Mouse (Mus musculus) stomach, postnatal 0 days (tissue): Measurements from ENCODE around the gene Icam5. TPM values are rescaled to one million over a fixed set of nuclear protein-coding genes. Genes with fewer than 3 reads are reported as not detected.

Experiments
- ATAC-seq: fragments of 200-750 bp; cut with Nextera tagmentation; 2 replicates; pipeline ENCODE4 v1.8.0; 2017; ENCODE audit not compliant: low FRiP score, low TSS enrichment
- DNase-seq: peaks from one replicate; pipeline ENCODE4 v3.0.0-alpha.2; 2016; ENCODE audit warnings: low spot score
- H3K27ac ChIP-seq: fragments of 300-500 bp; sonication (generic); replicated peaks from 2 replicates; pipeline ENCODE4 v1.5.1; 2014; ENCODE audit warnings: mild to moderate bottlenecking, control low read depth
- H3K27me3 ChIP-seq: fragments of 300-500 bp; sonication (generic); 2 replicates; pipeline ENCODE4 v1.6.1; 2014; ENCODE audit warnings: low read length; ENCODE audit not compliant: control insufficient read depth, insufficient read depth
- H3K36me3 ChIP-seq: fragments of 300-500 bp; sonication (generic); 2 replicates; pipeline ENCODE4 v1.6.1; 2014; ENCODE audit warnings: low read length, mixed read lengths; ENCODE audit not compliant: control insufficient read depth, insufficient read depth
- H3K4me1 ChIP-seq: fragments of 300-500 bp; sonication (generic); replicated peaks from 2 replicates; pipeline ENCODE4 v1.6.1; 2014; ENCODE audit warnings: antibody characterized with exemption; ENCODE audit not compliant: control insufficient read depth, insufficient read depth
- H3K4me2 ChIP-seq: fragments of 300-500 bp; sonication (generic); replicated peaks from 2 replicates; pipeline ENCODE4 v1.6.1; 2014; ENCODE audit warnings: low read depth, mild to moderate bottlenecking, control low read depth, moderate library complexity
- H3K4me3 ChIP-seq: fragments of 300-500 bp; sonication (generic); 2 replicates; pipeline ENCODE4 v1.5.1; 2014; ENCODE audit warnings: low read depth, low read length, control low read depth
- H3K9ac ChIP-seq: fragments of 300-500 bp; sonication (generic); 2 replicates; pipeline ENCODE4 v1.6.1; 2014; ENCODE audit warnings: mild to moderate bottlenecking, low read length, control low read depth, mixed read lengths
- H3K9me3 ChIP-seq: fragments of 300-500 bp; sonication (generic); 2 replicates; pipeline ENCODE4 v1.6.1; 2016; ENCODE audit warnings: low read length; ENCODE audit not compliant: control insufficient read depth
- CTCF ChIP-seq: IDR thresholded peaks from 2 replicates; pipeline ENCODE4 v1.5.1; 2016; ENCODE audit warnings: antibody characterized with exemption, low read depth, mild to moderate bottlenecking, moderate library complexity
- EP300 ChIP-seq: optimal IDR thresholded peaks from 2 replicates; pipeline ENCODE3; 2016; ENCODE audit warnings: antibody characterized with exemption
- WGBS: fragments of 180-500 bp; shearing (Covaris S2); extraction: QIAGEN DNeasy Blood & Tissue Kit; methylation state at CpG from one replicate; pipeline ENCODE4 v1.1.7; 2014; 5-methylcytosine and 5-hydroxymethylcytosine counted together
- polyA plus RNA-seq: library from polyadenylated mRNA; unstranded; fragments of >200 nt; fragmentation: Nextera tagmentation; extraction: Ambion mirVana; gene quantifications from 2 replicates; pipeline ENCODE4 v1.2.1, GENCODE M21; 2015

The Icam5 gene
- polyA plus RNA-seq, 1 experiment from 2014 or later = 0.27 TPM

GRCm38 (mm10) chr9:21001651-21002200, 30.1 kb upstream of the Icam5 start:
- Histone ChIP-seq H3K27ac (no peak overlapping the region), H3K9ac (no peak overlapping the region), H3K9me3 (no peaks in the 10 kb centered on the region), H3K27me3 (no peaks in the 10 kb centered on the region), H3K4me2 (peak overlapping the region; percentile 86), H3K4me3 (no peak overlapping the region), H3K36me3 (peaks cover 2% of the 10 kb centered on the region), H3K4me1 (no peaks in the 10 kb centered on the region)
- no peak for DNase-seq
- no peak for TF ChIP-seq CTCF
- no peak for TF ChIP-seq EP300
- 43% methylated on average over 6 of the region's 6 CpGs for WGBS
- no peak for ATAC-seq

- Histone ChIP-seq H3K4me3 (peak overlapping the region; percentile 73), H3K36me3 (peaks cover 7% of the 10 kb centered on the region), H3K27me3 (no peaks in the 10 kb centered on the region), H3K4me1 (no peaks in the 10 kb centered on the region), H3K4me2 (peak overlapping the region; percentile 86), H3K9me3 (no peaks in the 10 kb centered on the region), H3K9ac (peak overlapping the region; percentile 78), H3K27ac (peak overlapping the region; percentile 87)
- WGBS = 12% methylated on average over 7 of the region's 7 CpGs
- TF ChIP-seq EP300 (no peak), CTCF (no peak)
- DNase-seq = no peak
- ATAC-seq = peak; percentile 17; the same call in 1 of the 2 replicates
Observed at GRCm38 (mm10) chr9:21002270-21002626, 29.6 kb upstream of the Icam5 start.

GRCm38 (mm10) chr9:21002627-21003551, 29.0 kb upstream of the Icam5 start, which contains the start of gene Mrpl4:
Gene Mrpl4, plus strand, starts transcription at chr9:21002738.
- peak; percentile 83 for ATAC-seq
- WGBS = under 1% methylated on average over 72 of the region's 72 CpGs
- H3K4me2 ChIP-seq = peak within 1 kb of the TSS; percentile 86

GRCm38 (mm10) chr9:21007313-21007952, 24.4 kb upstream of the Icam5 start:
- 96% methylated on average over 10 of the region's 10 CpGs for WGBS
- H3K9me3 ChIP-seq = no peaks in the 10 kb centered on the region
- H3K4me3 ChIP-seq = no peak overlapping the region
- H3K9ac ChIP-seq = no peak overlapping the region
- DNase-seq (no peak), ATAC-seq (no peak)
- no peak overlapping the region for H3K27ac ChIP-seq
- TF ChIP-seq CTCF (no peak), EP300 (no peak)
- H3K4me2 ChIP-seq = no peak overlapping the region
- no peaks in the 10 kb centered on the region for H3K4me1 ChIP-seq
- no peaks in the 10 kb centered on the region for H3K27me3 ChIP-seq
- H3K36me3 ChIP-seq = peaks cover 13% of the 10 kb centered on the region

More at GRCm38 (mm10) chr9:21002627-21003551, 29.0 kb upstream of the Icam5 start, which contains the start of gene Mrpl4:
- H3K27ac ChIP-seq = peak within 1 kb of the TSS; percentile 87
- H3K36me3 ChIP-seq = peaks cover 12% of the 10 kb centered on the region
- no peaks in the 10 kb centered on the region for H3K4me1 ChIP-seq
- H3K4me3 ChIP-seq = peak within 1 kb of the TSS; percentile 73
- no peaks in the 10 kb centered on the region for H3K9me3 ChIP-seq
- no peaks in the 10 kb centered on the region for H3K27me3 ChIP-seq
- TF ChIP-seq CTCF = peak; percentile 13; the same call in 1 of the 2 replicates
- TF ChIP-seq EP300 = peak; percentile 21
- peak within 1 kb of the TSS; percentile 78 for H3K9ac ChIP-seq
- DNase-seq = peak; percentile 90

DNA sequence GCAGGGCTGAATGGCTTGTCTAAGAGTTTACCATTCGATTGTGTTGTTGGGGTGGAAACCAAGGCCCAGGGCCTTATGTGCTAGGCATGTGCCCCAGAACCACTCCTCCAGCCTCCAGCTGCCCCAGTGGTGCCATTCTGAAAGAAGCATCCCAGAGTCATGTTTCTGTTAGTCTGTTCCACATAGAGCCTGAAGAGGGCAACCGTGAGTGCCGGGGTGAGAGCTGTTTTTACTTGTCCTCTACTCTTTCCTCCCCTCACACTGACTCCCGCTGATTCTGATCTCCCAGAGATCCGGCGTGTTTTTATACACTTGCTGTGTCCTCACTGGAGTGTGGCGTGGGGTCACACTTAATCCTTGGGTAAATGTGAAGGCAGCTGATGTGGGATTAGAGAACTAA, 23.9 kb upstream of the Icam5 start:
- no peak for DNase-seq
- no peaks in the 10 kb centered on the region for H3K27me3 ChIP-seq
- H3K4me2 ChIP-seq = no peak overlapping the region
- 72% methylated on average over 7 of the region's 7 CpGs for WGBS
- no peak for TF ChIP-seq EP300
- TF ChIP-seq CTCF = peak; percentile 51
- H3K36me3 ChIP-seq = peaks cover 13% of the 10 kb centered on the region
- no peak for ATAC-seq
- H3K4me3 ChIP-seq = no peak overlapping the region
- H3K27ac ChIP-seq = no peak overlapping the region
- H3K9me3 ChIP-seq = no peaks in the 10 kb centered on the region
- no peaks in the 10 kb centered on the region for H3K4me1 ChIP-seq
- no peak overlapping the region for H3K9ac ChIP-seq
